Mouse (Mus musculus): Measurements from ENCODE around the gene Hk2. TPM values are rescaled to one million over a fixed set of nuclear protein-coding genes. Genes with fewer than 3 reads are reported as not detected.

Gene Hk2
- polyA plus RNA-seq, 1 experiment from 2014 or later: 18.7 TPM

- Histone ChIP-seq H3K27ac (no peak overlapping the region), H3K4me3 (no peak overlapping the region), H3K9me3 (no peaks in the 10 kb centered on the region), H3K36me3 (peaks cover 27% of the 10 kb centered on the region), H3K27me3 (ENCODE audit: insufficient read depth, poor library complexity, severe bottlenecking) (no peaks in the 10 kb centered on the region), H3K4me1 (replicated peaks) (peaks cover 36% of the 10 kb centered on the region)
- no peak for DNase-seq (ENCODE audit: low spot score)
- 91% methylated on average over 2 of the region's 2 CpGs for WGBS
These were observed 9.0 kb downstream of the Hk2 start for GRCm38 (mm10) chr6:82765261-82765660.

- H3K27ac ChIP-seq: 0 out of 2 replicates have a peak overlapping the region, but pooled peaks have one; percentile 50
- WGBS: 54% methylated on average over 9 of the region's 9 CpGs
- H3K36me3 ChIP-seq: peaks cover 39% of the 10 kb centered on the region
- DNase-seq (ENCODE audit: low spot score): no peak
- H3K4me3 ChIP-seq: no peak overlapping the region
- no peaks in the 10 kb centered on the region for H3K27me3 ChIP-seq (ENCODE audit: insufficient read depth, poor library complexity, severe bottlenecking)
- H3K9me3 ChIP-seq: no peaks in the 10 kb centered on the region
- H3K4me1 ChIP-seq (replicated peaks): peaks cover 26% of the 10 kb centered on the region
These were observed 10.3 kb downstream of the Hk2 start for GRCm38 (mm10) chr6:82763871-82764503.

- no peak for DNase-seq (ENCODE audit: low spot score)
- H3K9me3 ChIP-seq: no peaks in the 10 kb centered on the region
- no peaks in the 10 kb centered on the region for H3K27me3 ChIP-seq (ENCODE audit: insufficient read depth, poor library complexity, severe bottlenecking)
- H3K27ac ChIP-seq: no peak overlapping the region
- no peak overlapping the region for H3K4me3 ChIP-seq
- H3K4me1 ChIP-seq (replicated peaks): peaks cover 26% of the 10 kb centered on the region
- 93% methylated on average over 2 of the region's 2 CpGs for WGBS
- H3K36me3 ChIP-seq: peaks cover 44% of the 10 kb centered on the region
These were observed 11.5 kb downstream of the Hk2 start for GRCm38 (mm10) chr6:82762728-82763127.

GRCm38 (mm10) chr6:82760749-82761357, 13.4 kb downstream of the Hk2 start:
- H3K9me3 ChIP-seq: no peaks in the 10 kb centered on the region
- H3K27me3 ChIP-seq (ENCODE audit: insufficient read depth, poor library complexity, severe bottlenecking): no peaks in the 10 kb centered on the region
- DNase-seq (ENCODE audit: low spot score): no peak
- H3K27ac ChIP-seq: no peak overlapping the region
- WGBS: 82% methylated on average over 3 of the region's 3 CpGs
- H3K36me3 ChIP-seq: peaks cover 52% of the 10 kb centered on the region
- H3K4me3 ChIP-seq: no peak overlapping the region
- H3K4me1 ChIP-seq (replicated peaks): peaks cover 26% of the 10 kb centered on the region

- Histone ChIP-seq H3K9me3 (no peaks in the 10 kb centered on the region), H3K27ac (no peak overlapping the region), H3K4me1 (replicated peaks) (peaks cover 16% of the 10 kb centered on the region), H3K4me3 (no peak overlapping the region), H3K36me3 (peaks cover 56% of the 10 kb centered on the region), H3K27me3 (ENCODE audit: insufficient read depth, poor library complexity, severe bottlenecking) (no peaks in the 10 kb centered on the region)
- DNase-seq (ENCODE audit: low spot score): no peak
- 93% methylated on average over 5 of the region's 5 CpGs for WGBS
These were observed 15.0 kb downstream of the Hk2 start for GRCm38 (mm10) chr6:82759241-82759640.

- H3K27ac ChIP-seq: no peak overlapping the region
- 0 out of 2 replicates have a peak, but pooled peaks cover 5% of the 10 kb centered on the region for H3K4me1 ChIP-seq (replicated peaks)
- H3K4me3 ChIP-seq: no peak overlapping the region
- no peak for DNase-seq (ENCODE audit: low spot score)
- 93% methylated on average over 9 of the region's 9 CpGs for WGBS
- H3K27me3 ChIP-seq (ENCODE audit: insufficient read depth, poor library complexity, severe bottlenecking): no peaks in the 10 kb centered on the region
- peaks cover 70% of the 10 kb centered on the region for H3K36me3 ChIP-seq
- no peaks in the 10 kb centered on the region for H3K9me3 ChIP-seq
These were observed 17.4 kb downstream of the Hk2 start for GRCm38 (mm10) chr6:82756799-82757210.

GRCm38 (mm10) chr6:82756216-82756615, 18.0 kb downstream of the Hk2 start:
- H3K4me1 ChIP-seq (replicated peaks): no peaks in the 10 kb centered on the region
- no peaks in the 10 kb centered on the region for H3K9me3 ChIP-seq
- H3K27ac ChIP-seq: no peak overlapping the region
- peaks cover 76% of the 10 kb centered on the region for H3K36me3 ChIP-seq
- H3K27me3 ChIP-seq (ENCODE audit: insufficient read depth, poor library complexity, severe bottlenecking): no peaks in the 10 kb centered on the region
- 95% methylated on average over 7 of the region's 7 CpGs for WGBS
- H3K4me3 ChIP-seq: no peak overlapping the region
- DNase-seq (ENCODE audit: low spot score): no peak

GRCm38 (mm10) chr6:82755338-82755737, 18.9 kb downstream of the Hk2 start:
- Histone ChIP-seq H3K4me3 (no peak overlapping the region), H3K4me1 (replicated peaks) (no peaks in the 10 kb centered on the region), H3K27ac (no peak overlapping the region), H3K36me3 (peaks cover 83% of the 10 kb centered on the region), H3K9me3 (no peaks in the 10 kb centered on the region), H3K27me3 (ENCODE audit: insufficient read depth, poor library complexity, severe bottlenecking) (no peaks in the 10 kb centered on the region)
- 51% methylated on average over 2 of the region's 2 CpGs for WGBS
- no peak for DNase-seq (ENCODE audit: low spot score)

- H3K36me3 ChIP-seq: peaks cover 83% of the 10 kb centered on the region
- H3K27ac ChIP-seq: no peak overlapping the region
- no peak overlapping the region for H3K4me3 ChIP-seq
- 93% methylated on average over 6 of the region's 6 CpGs for WGBS
- H3K4me1 ChIP-seq (replicated peaks): no peaks in the 10 kb centered on the region
- H3K9me3 ChIP-seq: no peaks in the 10 kb centered on the region
- H3K27me3 ChIP-seq (ENCODE audit: insufficient read depth, poor library complexity, severe bottlenecking): no peaks in the 10 kb centered on the region
- no peak for DNase-seq (ENCODE audit: low spot score)
These were observed 19.5 kb downstream of the Hk2 start for GRCm38 (mm10) chr6:82754769-82755168.

GRCm38 (mm10) chr6:82753638-82754361, 20.5 kb downstream of the Hk2 start:
- no peak for DNase-seq (ENCODE audit: low spot score)
- no peaks in the 10 kb centered on the region for H3K4me1 ChIP-seq (replicated peaks)
- H3K9me3 ChIP-seq: no peaks in the 10 kb centered on the region
- no peak overlapping the region for H3K27ac ChIP-seq
- no peaks in the 10 kb centered on the region for H3K27me3 ChIP-seq (ENCODE audit: insufficient read depth, poor library complexity, severe bottlenecking)
- no peak overlapping the region for H3K4me3 ChIP-seq
- peaks cover 83% of the 10 kb centered on the region for H3K36me3 ChIP-seq
- WGBS: 90% methylated on average over 14 of the region's 14 CpGs

GRCm38 (mm10) chr6:82753061-82753460, 21.2 kb downstream of the Hk2 start:
- H3K36me3 ChIP-seq: peaks cover 83% of the 10 kb centered on the region
- no peak overlapping the region for H3K27ac ChIP-seq
- WGBS: 88% methylated on average over 11 of the region's 11 CpGs
- no peak overlapping the region for H3K4me3 ChIP-seq
- no peaks in the 10 kb centered on the region for H3K9me3 ChIP-seq
- DNase-seq (ENCODE audit: low spot score): no peak
- no peaks in the 10 kb centered on the region for H3K27me3 ChIP-seq (ENCODE audit: insufficient read depth, poor library complexity, severe bottlenecking)
- H3K4me1 ChIP-seq (replicated peaks): no peaks in the 10 kb centered on the region

- Histone ChIP-seq H3K36me3 (peaks cover 82% of the 10 kb centered on the region), H3K9me3 (no peaks in the 10 kb centered on the region), H3K27ac (no peak overlapping the region), H3K4me1 (replicated peaks) (no peaks in the 10 kb centered on the region), H3K4me3 (no peak overlapping the region), H3K27me3 (ENCODE audit: insufficient read depth, poor library complexity, severe bottlenecking) (no peaks in the 10 kb centered on the region)
- no peak for DNase-seq (ENCODE audit: low spot score)
- 96% methylated on average over 7 of the region's 7 CpGs for WGBS
These were observed 22.5 kb downstream of the Hk2 start for GRCm38 (mm10) chr6:82751791-82752190.

GRCm38 (mm10) chr6:82751031-82751430, 23.2 kb downstream of the Hk2 start:
- Histone ChIP-seq H3K4me3 (no peak overlapping the region), H3K27me3 (ENCODE audit: insufficient read depth, poor library complexity, severe bottlenecking) (no peaks in the 10 kb centered on the region), H3K9me3 (no peaks in the 10 kb centered on the region), H3K27ac (no peak overlapping the region), H3K4me1 (replicated peaks) (no peaks in the 10 kb centered on the region), H3K36me3 (peaks cover 82% of the 10 kb centered on the region)
- DNase-seq (ENCODE audit: low spot score): no peak
- 91% methylated on average over 11 of the region's 11 CpGs for WGBS
